Mouse (Mus musculus): ENCODE data around the gene Frmd4a.

DNA sequence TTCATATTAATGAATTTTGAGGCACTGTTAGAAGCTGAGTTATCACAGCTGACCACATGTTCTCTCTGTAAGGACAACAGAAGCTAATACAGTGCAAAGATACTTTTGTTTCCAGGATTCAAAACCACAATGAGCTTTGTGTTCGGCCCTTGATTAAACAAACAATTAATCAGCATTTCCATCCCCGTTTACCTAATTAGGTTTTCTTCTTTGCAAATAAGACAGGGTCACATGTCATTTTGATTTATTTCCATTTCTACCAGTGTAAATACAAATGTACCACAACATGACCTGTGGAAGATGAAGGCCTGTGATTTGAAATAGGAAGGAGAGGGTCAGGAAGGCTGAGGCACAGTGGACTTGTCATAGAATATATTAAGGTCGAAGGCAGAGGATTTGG is 214.8 kb downstream of the Frmd4a start:
- TF ChIP-seq CTCF (IDR thresholded peaks at IDR 0.05) (no peak), POLR2A (IDR thresholded peaks at IDR 0.05; ENCODE audit: insufficient read depth, low read depth, low read length) (no peak)
